Mouse (Mus musculus): ENCODE data around the gene Naalad2. TPM values are rescaled to one million over a fixed set of nuclear protein-coding genes. Genes with fewer than 3 reads are reported as not detected.
"Not testable (repeated sequence)": the region's sequence is repeated elsewhere in the genome, so short reads cannot be mapped to it uniquely, and the experiment has no call there.

Gene Naalad2
- polyA plus RNA-seq (2014; fragmentation: Nextera tagmentation; extraction: Ambion mirVana): 1.1 and 1.4 TPM in 2 replicates

DNA sequence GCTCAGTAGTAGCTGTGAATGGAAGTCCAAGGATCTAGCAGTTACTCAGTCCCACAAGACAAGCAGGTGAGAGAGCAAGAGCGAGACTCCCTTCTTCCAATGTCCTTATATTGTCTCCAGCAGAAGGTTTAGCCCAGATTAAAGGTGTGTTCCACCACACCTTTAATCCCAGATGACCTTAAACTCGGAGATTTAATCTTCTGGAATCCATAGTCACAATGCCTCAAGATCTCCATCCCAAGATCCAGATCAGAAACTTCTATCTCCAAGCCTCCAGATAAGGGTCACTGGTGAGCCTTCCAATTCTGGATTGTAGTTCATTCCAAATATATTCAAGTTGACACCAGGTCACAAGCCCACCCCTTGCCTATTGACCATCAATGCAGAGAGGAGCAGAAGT lies at the start of gene Naalad2:
Gene Naalad2, minus strand, starts transcription at position 101 of the 400 bp plus-strand sequence.
- not testable (repeated sequence) for H3K4me1 ChIP-seq (ENCODE audit: control insufficient read depth, insufficient read depth, low read length); H3K36me3 ChIP-seq (ENCODE audit: control insufficient read depth, insufficient read depth, low read length); ATAC-seq (ENCODE audit: low read depth); H3K27ac ChIP-seq (ENCODE audit: low read depth, low read length); H3K9ac ChIP-seq (replicated peaks; ENCODE audit: low read depth, low read length); H3K4me2 ChIP-seq (ENCODE audit: low read depth, low read length); H3K27me3 ChIP-seq (ENCODE audit: control insufficient read depth, insufficient read depth, low read length); H3K9me3 ChIP-seq (ENCODE audit: control insufficient read depth, low read length); H3K4me3 ChIP-seq (ENCODE audit: low read depth, low read length)
- 79% methylated on average over 2 of the region's 2 CpGs for WGBS

DNA sequence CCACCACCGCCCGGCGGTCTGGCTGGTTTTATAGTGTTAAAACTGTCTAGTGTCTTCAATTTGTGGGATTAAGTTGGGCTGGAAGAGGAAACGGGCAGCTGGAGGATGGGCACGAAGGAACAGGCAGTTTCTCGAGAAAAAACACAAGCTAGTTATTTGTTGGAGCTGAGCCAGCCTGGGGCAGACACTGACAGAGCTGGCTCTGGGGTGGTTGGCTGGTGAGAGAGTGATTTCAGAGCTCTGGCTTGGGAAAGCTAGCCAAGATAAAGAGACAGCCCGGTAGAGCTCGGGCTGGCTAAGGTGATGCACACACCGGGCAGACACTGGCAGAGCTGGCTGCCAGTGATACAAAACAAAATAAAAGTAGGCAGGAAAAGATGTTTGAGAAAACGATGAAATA lies 28.9 kb upstream of the Naalad2 start:
- no peak overlapping the region for H3K27ac ChIP-seq (ENCODE audit: low read depth, low read length)
- WGBS: 88% methylated on average over 10 of the region's 10 CpGs
- no peak overlapping the region for H3K4me2 ChIP-seq (ENCODE audit: low read depth, low read length)
- no peaks in the 10 kb centered on the region for H3K4me1 ChIP-seq (ENCODE audit: control insufficient read depth, insufficient read depth, low read length)
- H3K9me3 ChIP-seq (ENCODE audit: control insufficient read depth, low read length): no peaks in the 10 kb centered on the region
- H3K27me3 ChIP-seq (ENCODE audit: control insufficient read depth, insufficient read depth, low read length): no peaks in the 10 kb centered on the region
- no peak overlapping the region for H3K4me3 ChIP-seq (ENCODE audit: low read depth, low read length)
- no peak overlapping the region for H3K9ac ChIP-seq (replicated peaks; ENCODE audit: low read depth, low read length)
- H3K36me3 ChIP-seq (ENCODE audit: control insufficient read depth, insufficient read depth, low read length): no peaks in the 10 kb centered on the region
- no peak for ATAC-seq (ENCODE audit: low read depth)

DNA sequence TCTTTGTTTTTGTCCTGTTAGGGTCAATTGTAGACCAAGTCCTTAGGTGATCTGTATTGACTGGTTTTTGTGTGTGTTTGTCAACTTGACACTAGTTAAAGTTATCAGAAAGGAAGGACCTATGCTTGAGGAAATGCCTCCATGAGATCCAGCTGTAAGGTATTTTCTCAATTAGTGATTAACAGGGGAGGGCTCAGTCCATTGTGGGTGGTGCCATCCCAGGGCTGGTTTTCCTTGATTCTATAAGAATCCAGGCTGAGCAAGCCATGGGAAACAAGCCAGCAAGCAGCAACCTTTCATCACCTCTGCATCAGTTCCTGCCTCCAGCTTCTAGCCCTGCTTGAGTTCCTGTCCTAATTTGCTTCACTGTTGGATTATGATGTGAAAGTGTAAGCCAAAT lies 27.6 kb upstream of the Naalad2 start, which contains the start of gene Mbd3l2:
Gene Mbd3l2, plus strand, starts transcription at position 301 of the 400 bp plus-strand sequence.
- Histone ChIP-seq H3K9ac (replicated peaks; ENCODE audit: low read depth, low read length) (no peak within 1 kb of the TSS), H3K4me3 (ENCODE audit: low read depth, low read length) (no peak within 1 kb of the TSS), H3K4me2 (ENCODE audit: low read depth, low read length) (no peak within 1 kb of the TSS), H3K9me3 (ENCODE audit: control insufficient read depth, low read length) (no peaks in the 10 kb centered on the region), H3K27me3 (ENCODE audit: control insufficient read depth, insufficient read depth, low read length) (no peaks in the 10 kb centered on the region), H3K27ac (ENCODE audit: low read depth, low read length) (no peak within 1 kb of the TSS), H3K36me3 (ENCODE audit: control insufficient read depth, insufficient read depth, low read length) (no peaks in the 10 kb centered on the region), H3K4me1 (ENCODE audit: control insufficient read depth, insufficient read depth, low read length) (no peaks in the 10 kb centered on the region)
- ATAC-seq (ENCODE audit: low read depth): no peak

DNA sequence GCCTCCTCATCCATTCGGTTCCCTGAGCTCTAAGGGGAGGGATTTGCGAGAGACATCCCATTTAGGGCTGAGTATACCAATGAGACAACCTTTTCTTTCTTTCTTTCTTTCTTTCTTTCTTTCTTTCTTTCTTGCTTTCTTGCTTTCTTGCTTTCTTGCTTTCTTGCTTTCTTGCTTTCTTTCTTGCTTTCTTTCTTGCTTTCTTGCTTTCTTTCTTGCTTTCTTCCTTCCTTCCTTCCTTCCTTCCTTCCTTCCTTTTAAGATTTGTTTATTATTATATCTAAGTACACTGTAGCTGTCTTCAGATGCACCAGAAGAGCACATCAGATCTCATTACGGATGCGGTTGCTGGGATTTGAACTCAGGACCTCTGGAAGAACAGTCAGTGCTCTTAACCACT lies 9.6 kb upstream of the Naalad2 start:
- not testable (repeated sequence) for H3K4me1 ChIP-seq (ENCODE audit: control insufficient read depth, insufficient read depth, low read length); H3K27ac ChIP-seq (ENCODE audit: low read depth, low read length); H3K4me3 ChIP-seq (ENCODE audit: low read depth, low read length); H3K27me3 ChIP-seq (ENCODE audit: control insufficient read depth, insufficient read depth, low read length); H3K36me3 ChIP-seq (ENCODE audit: control insufficient read depth, insufficient read depth, low read length); H3K4me2 ChIP-seq (ENCODE audit: low read depth, low read length); ATAC-seq (ENCODE audit: low read depth); H3K9ac ChIP-seq (replicated peaks; ENCODE audit: low read depth, low read length); H3K9me3 ChIP-seq (ENCODE audit: control insufficient read depth, low read length)
- WGBS: 89% methylated on average over 4 of the region's 4 CpGs

DNA sequence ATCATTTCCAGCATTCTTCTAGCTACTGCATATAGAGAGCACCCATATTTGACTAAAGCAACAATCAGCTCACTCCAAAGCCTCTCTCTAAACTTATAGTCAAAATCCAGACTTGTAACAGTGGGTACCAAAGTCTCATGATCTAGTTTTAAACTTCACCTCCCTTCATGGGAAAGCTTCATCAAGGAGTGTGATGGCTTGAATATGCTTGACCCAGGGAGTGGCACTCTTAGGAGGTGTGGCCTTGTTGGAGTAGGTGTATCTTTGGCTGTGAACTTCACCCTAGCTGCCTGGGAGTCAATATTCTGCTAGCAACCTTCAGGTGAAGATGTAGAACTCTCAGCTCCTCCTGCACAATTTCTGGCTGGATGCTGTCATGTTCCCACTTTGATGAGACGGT lies 1.3 kb upstream of the Naalad2 start, which contains the start of gene Ubtfl1:
Gene Ubtfl1, plus strand, starts transcription at position 301 of the 400 bp plus-strand sequence.
- Histone ChIP-seq H3K27ac (ENCODE audit: low read depth, low read length) (no peak within 1 kb of the TSS), H3K4me1 (ENCODE audit: control insufficient read depth, insufficient read depth, low read length) (no peaks in the 10 kb centered on the region), H3K9me3 (ENCODE audit: control insufficient read depth, low read length) (no peaks in the 10 kb centered on the region), H3K4me2 (ENCODE audit: low read depth, low read length) (no peak within 1 kb of the TSS), H3K27me3 (ENCODE audit: control insufficient read depth, insufficient read depth, low read length) (no peaks in the 10 kb centered on the region), H3K4me3 (ENCODE audit: low read depth, low read length) (no peak within 1 kb of the TSS), H3K36me3 (ENCODE audit: control insufficient read depth, insufficient read depth, low read length) (no peaks in the 10 kb centered on the region), H3K9ac (replicated peaks; ENCODE audit: low read depth, low read length) (no peak within 1 kb of the TSS)
- 80% methylated on average over 1 of the region's 1 CpGs for WGBS
- ATAC-seq (ENCODE audit: low read depth): no peak

DNA sequence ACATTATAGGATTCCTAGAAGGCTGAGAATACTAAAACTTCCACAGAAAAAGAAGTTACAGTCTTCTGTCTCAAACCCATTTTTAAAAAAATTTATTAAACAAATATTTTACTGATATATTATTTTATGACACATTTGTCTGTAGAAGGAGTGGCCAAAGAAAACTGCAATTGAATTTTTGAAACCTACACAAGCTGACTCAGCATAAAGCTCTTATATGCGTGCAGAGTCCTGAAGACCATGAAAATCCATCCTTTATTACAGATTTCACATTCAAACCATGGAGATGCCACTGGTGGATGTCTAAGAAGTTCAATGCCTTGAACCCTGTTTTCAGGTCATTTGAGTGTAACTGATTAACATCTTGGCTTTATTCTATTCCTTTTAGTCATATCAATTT lies 3.2 kb downstream of the Naalad2 start:
- Histone ChIP-seq H3K36me3 (ENCODE audit: control insufficient read depth, insufficient read depth, low read length) (no peaks in the 10 kb centered on the region), H3K9me3 (ENCODE audit: control insufficient read depth, low read length) (no peaks in the 10 kb centered on the region), H3K9ac (replicated peaks; ENCODE audit: low read depth, low read length) (no peak overlapping the region), H3K4me3 (ENCODE audit: low read depth, low read length) (no peak overlapping the region), H3K4me1 (ENCODE audit: control insufficient read depth, insufficient read depth, low read length) (no peaks in the 10 kb centered on the region), H3K27me3 (ENCODE audit: control insufficient read depth, insufficient read depth, low read length) (no peaks in the 10 kb centered on the region), H3K4me2 (ENCODE audit: low read depth, low read length) (no peak overlapping the region), H3K27ac (ENCODE audit: low read depth, low read length) (no peak overlapping the region)
- ATAC-seq (ENCODE audit: low read depth): no peak
- WGBS: 85% methylated on average over 1 of the region's 1 CpGs

DNA sequence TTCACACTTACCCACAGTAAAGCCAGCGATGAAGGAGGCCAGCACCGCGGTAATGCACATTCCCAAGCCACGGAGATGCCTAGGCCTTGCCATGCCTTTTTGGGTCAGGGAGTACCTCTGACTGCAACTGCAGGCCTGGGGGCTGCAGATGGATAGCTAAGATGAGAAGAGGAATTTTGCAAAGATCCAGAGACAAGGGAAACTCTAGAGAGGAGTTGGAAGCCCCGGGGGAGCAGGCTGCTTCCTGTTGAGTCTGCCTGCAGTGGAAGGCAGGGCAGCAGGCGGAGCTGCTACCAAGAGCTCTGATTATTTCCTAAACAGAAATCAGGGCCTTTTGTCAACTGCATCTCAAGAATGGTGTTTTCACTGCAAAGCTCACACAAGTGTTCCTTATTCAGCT lies 17.0 kb downstream of the Naalad2 start:
- ATAC-seq (ENCODE audit: low read depth): no peak
- H3K4me2 ChIP-seq (ENCODE audit: low read depth, low read length): no peak overlapping the region
- WGBS: 39% methylated on average over 6 of the region's 6 CpGs

DNA sequence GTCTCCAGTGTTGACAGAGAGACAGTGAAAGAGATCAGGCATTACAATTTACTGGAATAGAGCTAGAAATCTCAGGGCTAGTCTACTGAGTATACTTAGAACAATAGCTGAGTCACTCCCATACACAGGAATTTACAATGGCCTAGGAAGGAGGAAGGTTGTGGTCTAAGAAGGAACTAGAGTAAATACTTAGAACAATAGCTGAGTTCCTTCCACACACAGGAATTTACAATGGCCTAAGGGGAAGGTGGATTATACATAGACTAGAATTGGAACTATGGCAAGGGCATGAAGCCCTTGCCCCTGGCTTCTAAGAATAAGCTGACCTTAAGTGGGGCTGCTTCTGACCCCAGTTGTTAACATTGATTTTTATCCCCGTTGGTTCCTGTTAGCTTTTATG lies 29.8 kb downstream of the Naalad2 start:
- not testable (repeated sequence) for H3K9me3 ChIP-seq (ENCODE audit: control insufficient read depth, low read length); H3K27ac ChIP-seq (ENCODE audit: low read depth, low read length); H3K27me3 ChIP-seq (ENCODE audit: control insufficient read depth, insufficient read depth, low read length); ATAC-seq (ENCODE audit: low read depth); H3K9ac ChIP-seq (replicated peaks; ENCODE audit: low read depth, low read length); H3K4me2 ChIP-seq (ENCODE audit: low read depth, low read length); H3K4me1 ChIP-seq (ENCODE audit: control insufficient read depth, insufficient read depth, low read length); H3K4me3 ChIP-seq (ENCODE audit: low read depth, low read length); H3K36me3 ChIP-seq (ENCODE audit: control insufficient read depth, insufficient read depth, low read length)
- WGBS: 85% methylated on average over 1 of the region's 1 CpGs

More for the DNA sequence above, 17.0 kb downstream of the Naalad2 start:
- no peak overlapping the region for H3K9ac ChIP-seq (replicated peaks; ENCODE audit: low read depth, low read length)
- no peaks in the 10 kb centered on the region for H3K36me3 ChIP-seq (ENCODE audit: control insufficient read depth, insufficient read depth, low read length)
- H3K4me1 ChIP-seq (ENCODE audit: control insufficient read depth, insufficient read depth, low read length): no peaks in the 10 kb centered on the region
- no peak overlapping the region for H3K4me3 ChIP-seq (ENCODE audit: low read depth, low read length)
- H3K27ac ChIP-seq (ENCODE audit: low read depth, low read length): no peak overlapping the region
- no peaks in the 10 kb centered on the region for H3K27me3 ChIP-seq (ENCODE audit: control insufficient read depth, insufficient read depth, low read length)
- no peaks in the 10 kb centered on the region for H3K9me3 ChIP-seq (ENCODE audit: control insufficient read depth, low read length)

DNA sequence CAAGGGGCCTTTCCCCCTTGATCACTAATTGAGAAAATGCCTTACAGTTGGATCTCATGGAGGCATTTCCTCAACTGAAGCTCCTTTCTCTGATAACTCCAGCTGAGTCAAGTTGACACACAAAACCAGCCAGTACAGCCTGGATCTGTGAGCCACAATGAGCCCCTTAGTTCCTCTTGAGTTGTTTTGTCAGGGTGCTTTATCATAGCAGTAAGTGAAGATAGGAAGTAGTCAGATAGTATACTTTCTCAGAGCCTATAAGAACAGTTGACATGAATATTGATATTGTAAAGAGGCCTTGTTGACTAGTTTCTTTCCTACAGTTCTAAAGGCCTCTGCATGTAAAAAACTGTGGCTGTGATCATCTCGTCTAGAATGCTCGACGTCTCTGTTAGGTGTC lies 82.8 kb downstream of the Naalad2 start:
- H3K27ac ChIP-seq (ENCODE audit: low read depth, low read length): no peak overlapping the region
- WGBS: 91% methylated on average over 3 of the region's 3 CpGs
- H3K9me3 ChIP-seq (ENCODE audit: control insufficient read depth, low read length): no peaks in the 10 kb centered on the region
- no peak overlapping the region for H3K9ac ChIP-seq (replicated peaks; ENCODE audit: low read depth, low read length)
- no peak for ATAC-seq (ENCODE audit: low read depth)
- H3K4me3 ChIP-seq (ENCODE audit: low read depth, low read length): no peak overlapping the region
- H3K36me3 ChIP-seq (ENCODE audit: control insufficient read depth, insufficient read depth, low read length): no peaks in the 10 kb centered on the region
- no peaks in the 10 kb centered on the region for H3K4me1 ChIP-seq (ENCODE audit: control insufficient read depth, insufficient read depth, low read length)
- H3K27me3 ChIP-seq (ENCODE audit: control insufficient read depth, insufficient read depth, low read length): no peaks in the 10 kb centered on the region
- no peak overlapping the region for H3K4me2 ChIP-seq (ENCODE audit: low read depth, low read length)

DNA sequence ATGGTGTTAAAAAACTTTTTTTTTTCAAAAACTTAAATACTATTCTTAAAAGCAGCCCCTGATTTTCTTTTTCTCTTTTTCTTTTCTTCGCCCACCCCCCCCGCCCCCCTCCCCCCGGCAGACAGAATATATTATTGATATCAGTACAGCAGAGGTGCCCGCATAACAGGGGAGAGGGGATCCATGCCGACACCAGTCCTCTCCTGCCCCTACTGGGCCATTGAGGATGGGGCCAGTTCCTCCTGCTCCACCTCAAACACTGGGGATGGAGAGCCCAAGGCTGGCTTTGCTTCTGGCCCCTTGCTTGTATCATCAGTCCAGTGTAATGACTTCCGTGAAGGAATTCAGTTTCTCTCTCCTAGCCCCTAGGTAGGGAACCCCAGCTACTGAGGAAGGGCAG lies 104.5 kb downstream of the Naalad2 start:
- Histone ChIP-seq H3K4me3 (ENCODE audit: low read depth, low read length) (no peak overlapping the region), H3K9me3 (ENCODE audit: control insufficient read depth, low read length) (no peaks in the 10 kb centered on the region), H3K9ac (replicated peaks; ENCODE audit: low read depth, low read length) (no peak overlapping the region), H3K27me3 (ENCODE audit: control insufficient read depth, insufficient read depth, low read length) (no peaks in the 10 kb centered on the region), H3K4me2 (ENCODE audit: low read depth, low read length) (no peak overlapping the region), H3K36me3 (ENCODE audit: control insufficient read depth, insufficient read depth, low read length) (peaks cover 37% of the 10 kb centered on the region), H3K27ac (ENCODE audit: low read depth, low read length) (no peak overlapping the region), H3K4me1 (ENCODE audit: control insufficient read depth, insufficient read depth, low read length) (peaks cover 11% of the 10 kb centered on the region)
- ATAC-seq (ENCODE audit: low read depth): no peak
- 93% methylated on average over 6 of the region's 6 CpGs for WGBS

Data from neural tube, embryonic 14.5 days (tissue).